Mouse (Mus musculus) lung, postnatal 0 days (tissue): ENCODE results near the gene Smpdl3a.

Experiments used
- CTCF ChIP-seq: IDR thresholded peaks from 2 replicates; pipeline ENCODE4 v1.5.1; 2016; ENCODE audit warnings: antibody characterized with exemption, mild to moderate bottlenecking
- EP300 ChIP-seq: IDR thresholded peaks from 2 replicates; pipeline ENCODE4 v1.6.1; 2016; ENCODE audit warnings: antibody characterized with exemption, mild to moderate bottlenecking, control low read depth

GRCm38 (mm10) chr10:57763044-57763443 lies 31.1 kb upstream of the Smpdl3a start:
- TF ChIP-seq EP300 (peak; percentile 93), CTCF (no peak)
